Mouse (Mus musculus): ENCODE measurements around the gene Casp3. TPM values are rescaled to one million over a fixed set of nuclear protein-coding genes. Genes with fewer than 3 reads are reported as not detected.

The Casp3 gene
- 19.0 and 20.7 TPM in 2 replicates for polyA plus RNA-seq (2015; fragmentation: Nextera tagmentation; extraction: Ambion mirVana)

- H3K4me1 ChIP-seq (ENCODE audit: insufficient read depth): peaks cover 19% of the 10 kb centered on the region
- H3K9me3 ChIP-seq (ENCODE audit: low read length): no peaks in the 10 kb centered on the region
- peak within 1 kb of the TSS; percentile 86 for H3K4me3 ChIP-seq (ENCODE audit: low read depth, low read length)
- TF ChIP-seq EP300 (IDR thresholded peaks at IDR 0.05; ENCODE audit: low read depth): 0 out of 2 replicates have a peak, but pooled peaks have one; percentile 46
- TF ChIP-seq CTCF (IDR thresholded peaks at IDR 0.05; ENCODE audit: low read depth): 0 out of 2 replicates have a peak, but pooled peaks have one; percentile 3
- no peaks in the 10 kb centered on the region for H3K36me3 ChIP-seq (replicated peaks; ENCODE audit: insufficient read depth, low read length)
- H3K27me3 ChIP-seq (ENCODE audit: insufficient read depth, low read length): no peaks in the 10 kb centered on the region
- peak within 1 kb of the TSS; percentile 81 for H3K9ac ChIP-seq (replicated peaks)
- ATAC-seq (peak; percentile 97), DNase-seq (peak; percentile 99)
- peak within 1 kb of the TSS; percentile 89 for H3K27ac ChIP-seq (ENCODE audit: low read depth)
- under 1% methylated on average over 52 of the region's 54 CpGs for WGBS (ENCODE audit: insufficient replicate concordance)
- H3K4me2 ChIP-seq (ENCODE audit: low read depth, low read length): peak within 1 kb of the TSS; percentile 87
These were observed at the start of gene Casp3, which contains the start of gene Primpol for GRCm38 (mm10) chr8:46616879-46617689. Gene Casp3 (plus strand): TSS chr8:46617291. Gene Primpol (minus strand): TSS chr8:46617212.

GRCm38 (mm10) chr8:46567946-46568345 is 49.1 kb upstream of the Casp3 start:
- no peak overlapping the region for H3K4me2 ChIP-seq (ENCODE audit: low read depth, low read length)
- DNase-seq (no peak), ATAC-seq (no peak)
- no peak for TF ChIP-seq EP300 (IDR thresholded peaks at IDR 0.05; ENCODE audit: low read depth)
- TF ChIP-seq CTCF (IDR thresholded peaks at IDR 0.05; ENCODE audit: low read depth): no peak
- peaks cover 22% of the 10 kb centered on the region for H3K36me3 ChIP-seq (replicated peaks; ENCODE audit: insufficient read depth, low read length)
- no peaks in the 10 kb centered on the region for H3K27me3 ChIP-seq (ENCODE audit: insufficient read depth, low read length)
- H3K4me1 ChIP-seq (ENCODE audit: insufficient read depth): no peaks in the 10 kb centered on the region
- no peak overlapping the region for H3K27ac ChIP-seq (ENCODE audit: low read depth)
- no peaks in the 10 kb centered on the region for H3K9me3 ChIP-seq (ENCODE audit: low read length)
- no peak overlapping the region for H3K9ac ChIP-seq (replicated peaks)
- no peak overlapping the region for H3K4me3 ChIP-seq (ENCODE audit: low read depth, low read length)
- WGBS (ENCODE audit: insufficient replicate concordance): 91% methylated on average over 8 of the region's 8 CpGs

- no peak overlapping the region for H3K4me2 ChIP-seq (ENCODE audit: low read depth, low read length)
- no peaks in the 10 kb centered on the region for H3K27me3 ChIP-seq (ENCODE audit: insufficient read depth, low read length)
- no peaks in the 10 kb centered on the region for H3K9me3 ChIP-seq (ENCODE audit: low read length)
- no peak for ATAC-seq
- H3K4me3 ChIP-seq (ENCODE audit: low read depth, low read length): no peak overlapping the region
- DNase-seq: no peak
- 76% methylated on average over 2 of the region's 2 CpGs for WGBS (ENCODE audit: insufficient replicate concordance)
- peaks cover 22% of the 10 kb centered on the region for H3K36me3 ChIP-seq (replicated peaks; ENCODE audit: insufficient read depth, low read length)
- no peak for TF ChIP-seq EP300 (IDR thresholded peaks at IDR 0.05; ENCODE audit: low read depth)
- peak; percentile 48 for TF ChIP-seq CTCF (IDR thresholded peaks at IDR 0.05; ENCODE audit: low read depth)
- H3K9ac ChIP-seq (replicated peaks): no peak overlapping the region
- H3K4me1 ChIP-seq (ENCODE audit: insufficient read depth): no peaks in the 10 kb centered on the region
- no peak overlapping the region for H3K27ac ChIP-seq (ENCODE audit: low read depth)
These were observed 48.1 kb upstream of the Casp3 start for GRCm38 (mm10) chr8:46568942-46569341.

GRCm38 (mm10) chr8:46569659-46570441 is 47.2 kb upstream of the Casp3 start:
- TF ChIP-seq EP300 (IDR thresholded peaks at IDR 0.05; ENCODE audit: low read depth) (no peak), CTCF (IDR thresholded peaks at IDR 0.05; ENCODE audit: low read depth) (no peak)
- H3K27me3 ChIP-seq (ENCODE audit: insufficient read depth, low read length): no peaks in the 10 kb centered on the region
- H3K9me3 ChIP-seq (ENCODE audit: low read length): no peaks in the 10 kb centered on the region
- no peaks in the 10 kb centered on the region for H3K4me1 ChIP-seq (ENCODE audit: insufficient read depth)
- H3K4me2 ChIP-seq (ENCODE audit: low read depth, low read length): no peak overlapping the region
- H3K4me3 ChIP-seq (ENCODE audit: low read depth, low read length): no peak overlapping the region
- H3K9ac ChIP-seq (replicated peaks): no peak overlapping the region
- DNase-seq (no peak), ATAC-seq (no peak)
- WGBS (ENCODE audit: insufficient replicate concordance): 85% methylated on average over 19 of the region's 19 CpGs
- H3K36me3 ChIP-seq (replicated peaks; ENCODE audit: insufficient read depth, low read length): peaks cover 25% of the 10 kb centered on the region
- H3K27ac ChIP-seq (ENCODE audit: low read depth): no peak overlapping the region

GRCm38 (mm10) chr8:46570673-46571072 is 46.4 kb upstream of the Casp3 start:
- Histone ChIP-seq H3K9me3 (ENCODE audit: low read length) (no peaks in the 10 kb centered on the region), H3K4me3 (ENCODE audit: low read depth, low read length) (no peak overlapping the region), H3K4me2 (ENCODE audit: low read depth, low read length) (no peak overlapping the region), H3K27me3 (ENCODE audit: insufficient read depth, low read length) (no peaks in the 10 kb centered on the region), H3K4me1 (ENCODE audit: insufficient read depth) (no peaks in the 10 kb centered on the region), H3K36me3 (replicated peaks; ENCODE audit: insufficient read depth, low read length) (peaks cover 24% of the 10 kb centered on the region), H3K27ac (ENCODE audit: low read depth) (no peak overlapping the region), H3K9ac (replicated peaks) (no peak overlapping the region)
- 92% methylated on average over 8 of the region's 14 CpGs for WGBS (ENCODE audit: insufficient replicate concordance)
- DNase-seq (no peak), ATAC-seq (no peak)
- TF ChIP-seq CTCF (IDR thresholded peaks at IDR 0.05; ENCODE audit: low read depth) (no peak), EP300 (IDR thresholded peaks at IDR 0.05; ENCODE audit: low read depth) (no peak)

- Histone ChIP-seq H3K9ac (replicated peaks) (no peak overlapping the region), H3K27me3 (ENCODE audit: insufficient read depth, low read length) (no peaks in the 10 kb centered on the region), H3K4me2 (ENCODE audit: low read depth, low read length) (no peak overlapping the region), H3K4me3 (ENCODE audit: low read depth, low read length) (no peak overlapping the region), H3K4me1 (ENCODE audit: insufficient read depth) (no peaks in the 10 kb centered on the region), H3K9me3 (ENCODE audit: low read length) (no peaks in the 10 kb centered on the region), H3K36me3 (replicated peaks; ENCODE audit: insufficient read depth, low read length) (peaks cover 44% of the 10 kb centered on the region), H3K27ac (ENCODE audit: low read depth) (no peak overlapping the region)
- DNase-seq: no peak
- no peak for ATAC-seq
- 90% methylated on average over 2 of the region's 2 CpGs for WGBS (ENCODE audit: insufficient replicate concordance)
- TF ChIP-seq CTCF (IDR thresholded peaks at IDR 0.05; ENCODE audit: low read depth): no peak
- TF ChIP-seq EP300 (IDR thresholded peaks at IDR 0.05; ENCODE audit: low read depth): no peak
These were observed 43.6 kb upstream of the Casp3 start for GRCm38 (mm10) chr8:46573446-46573845.
